Mouse (Mus musculus) frontal cortex, postnatal 10 days (tissue): Measurements from ENCODE around the gene Psd.

ENCODE experiments used
- DNase-seq, 2 experiments: peaks; one replicate each; pipeline ENCODE4 v3.0.0; 2022; ENCODE audit warnings: low spot score in 2 of 2, mixed read lengths in 1 of 2

Gene Psd

DNA sequence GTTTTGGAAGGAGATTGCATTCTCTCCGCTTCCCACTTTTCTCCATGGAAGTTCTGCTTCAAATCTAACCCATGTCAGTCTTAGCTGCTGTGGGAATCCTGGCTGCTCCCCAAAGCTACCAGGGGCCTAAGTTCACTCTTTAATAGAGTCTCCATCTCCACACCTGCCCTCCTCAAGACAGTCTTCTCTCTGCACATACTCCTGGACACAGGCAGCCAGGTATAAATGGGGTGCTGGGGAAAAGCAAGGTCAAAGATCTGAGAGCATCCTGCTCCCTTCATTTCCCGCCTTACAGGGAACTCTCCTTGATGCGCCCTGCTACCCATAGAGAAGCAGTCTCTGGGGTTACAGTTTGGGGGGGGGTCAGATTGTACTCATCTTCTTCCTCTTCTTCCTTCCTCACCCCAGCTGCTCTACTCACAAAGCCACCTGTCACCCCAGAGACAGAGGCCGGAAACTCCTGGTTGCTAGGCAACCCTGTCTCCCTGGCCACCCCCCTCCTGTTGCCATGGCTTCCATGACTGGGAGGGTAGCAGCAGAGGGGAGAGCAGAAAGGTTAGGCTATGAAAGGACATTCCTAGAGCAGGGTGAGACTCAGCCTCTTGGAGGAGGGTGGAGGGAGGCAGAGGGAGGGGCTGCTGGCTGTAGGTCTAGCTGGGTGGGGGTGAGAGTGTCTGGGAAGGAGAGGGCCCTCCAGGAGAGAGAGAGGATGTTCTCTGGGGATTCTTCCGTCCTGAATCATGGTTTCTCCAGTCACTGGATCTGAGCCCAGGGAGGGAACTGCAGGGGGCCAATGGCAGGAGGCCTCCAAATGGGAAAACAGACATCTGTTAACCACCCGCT is 5.6 kb downstream of the Psd start:
- DNase-seq = peak; percentile 62 to 71

DNA sequence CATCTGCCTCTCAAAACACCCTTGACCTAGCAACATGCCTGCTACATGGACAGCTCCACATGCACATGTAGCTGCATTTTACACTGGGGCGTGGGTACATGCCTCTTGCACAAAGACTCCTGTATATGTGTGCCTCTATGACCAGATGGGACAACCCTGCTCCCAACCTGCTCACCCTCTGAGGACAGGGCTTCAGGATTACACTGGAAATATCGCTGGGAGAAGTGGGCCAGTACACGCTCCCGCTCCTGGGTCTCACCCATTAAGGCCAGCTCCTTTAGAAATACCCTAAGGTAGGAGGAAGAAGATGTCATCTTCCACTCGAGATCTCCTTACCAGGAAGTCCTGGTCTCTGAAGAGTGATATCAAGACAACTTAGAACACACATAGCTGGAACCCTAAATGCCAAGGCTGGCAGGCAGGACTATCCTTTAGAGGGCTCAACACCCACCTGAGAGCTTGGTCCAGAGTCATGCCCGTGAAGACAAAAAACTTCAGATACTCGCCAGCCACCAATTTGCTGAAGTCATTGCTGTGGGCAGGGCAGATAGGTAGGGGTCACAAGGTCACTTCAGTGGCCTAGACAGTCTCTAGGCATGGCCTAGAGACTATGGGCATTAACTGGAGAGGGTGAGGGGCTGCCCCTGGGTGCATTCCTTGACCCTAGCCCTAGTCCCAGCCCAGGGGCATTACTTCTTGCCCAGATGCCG is 6.7 kb downstream of the Psd start:
- DNase-seq = peak in 1 of 2 experiments; percentile 11

GRCm38 (mm10) chr19:46318586-46319378 is 8.2 kb downstream of the Psd start:
- DNase-seq = peak; percentile 83 to 90

- DNase-seq = peak; percentile 57
Observed at GRCm38 (mm10) chr19:46318031-46318471, 8.9 kb downstream of the Psd start.

GRCm38 (mm10) chr19:46317546-46317885 is 9.4 kb downstream of the Psd start:
- DNase-seq = peak in 1 of 2 experiments; percentile 34

DNA sequence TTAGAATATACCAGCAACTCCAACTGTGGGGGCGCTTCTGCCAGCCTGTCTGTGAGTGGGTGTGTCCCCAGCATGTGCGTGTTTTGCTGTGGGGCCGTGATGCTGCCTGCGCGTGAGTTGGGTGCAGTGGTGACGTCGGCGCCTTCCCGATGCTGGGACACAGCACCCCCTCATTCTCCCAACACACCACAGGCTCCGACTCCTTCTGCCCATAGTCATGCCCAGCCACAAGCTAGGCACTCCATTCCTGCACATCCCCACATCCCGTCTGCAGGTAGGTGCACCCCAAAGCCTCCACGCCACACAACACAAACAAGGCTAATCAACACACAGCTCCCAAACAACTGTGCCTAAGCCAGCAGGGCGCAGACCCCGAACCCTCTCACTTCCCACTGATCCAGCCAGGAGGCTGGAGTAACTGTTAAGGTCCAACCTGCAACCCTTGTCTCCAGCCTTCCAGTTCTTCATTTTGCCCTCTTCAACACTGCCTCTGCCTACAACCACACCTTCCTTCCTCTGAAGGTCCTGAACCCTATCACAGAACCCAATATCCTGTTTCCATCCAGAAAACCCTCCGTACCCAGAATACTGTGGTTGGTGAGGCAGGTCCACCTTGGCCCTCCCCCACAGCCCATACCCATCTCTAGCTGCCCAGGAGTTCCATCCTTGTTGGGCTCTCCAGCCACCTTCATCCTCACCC is 10.0 kb downstream of the Psd start:
- peak; percentile 70 to 75 for DNase-seq

- peak in 1 of 2 experiments; percentile 11 for DNase-seq
Observed at GRCm38 (mm10) chr19:46315752-46316610, 11.0 kb downstream of the Psd start.

GRCm38 (mm10) chr19:46314872-46315742 is 11.8 kb downstream of the Psd start:
- DNase-seq = peak in 1 of 2 experiments; percentile 5

DNA sequence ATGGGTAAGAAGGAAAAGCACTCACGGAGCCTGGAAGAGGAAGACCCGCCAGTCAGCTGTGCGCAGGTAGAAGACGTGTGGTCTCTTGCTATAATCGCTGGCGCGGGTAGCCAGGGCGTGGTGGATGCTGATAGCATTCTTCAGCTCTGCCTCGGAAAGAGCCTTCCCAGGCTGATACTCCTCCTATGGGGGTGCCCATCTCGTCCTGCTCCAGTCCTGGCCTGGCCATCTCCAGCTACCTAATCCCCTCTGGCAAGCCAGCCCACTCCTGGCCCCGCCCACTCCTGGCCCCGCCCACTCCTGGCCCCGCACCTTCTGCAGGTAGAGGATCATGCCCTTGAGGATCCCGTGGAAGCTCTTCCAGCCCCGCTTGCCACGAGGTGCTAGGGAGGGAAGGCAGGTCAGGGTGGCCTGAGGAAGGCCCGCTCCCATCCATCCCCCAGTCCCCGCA is 12.8 kb downstream of the Psd start:
- DNase-seq = peak; percentile 23 to 27

DNA sequence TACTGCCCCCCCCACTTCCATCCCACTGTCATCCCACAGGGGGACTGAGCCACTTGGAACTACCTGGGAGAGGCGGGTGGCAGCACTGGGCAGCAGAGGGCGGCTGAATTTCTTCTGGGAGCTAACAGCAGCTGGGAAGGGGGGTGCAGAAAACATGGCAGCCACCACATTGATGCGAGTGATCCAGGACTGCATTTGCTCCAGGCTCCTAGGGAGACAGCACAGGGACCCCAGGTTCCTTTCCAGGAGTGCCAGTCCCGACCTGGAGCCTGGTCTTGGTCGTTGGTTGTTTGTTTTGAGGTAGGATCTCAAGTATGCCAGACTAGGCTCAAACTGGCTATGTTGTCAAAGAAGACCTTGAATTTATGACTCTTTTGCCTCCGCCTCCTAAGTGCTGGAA is 13.4 kb downstream of the Psd start:
- DNase-seq = no peak

DNA sequence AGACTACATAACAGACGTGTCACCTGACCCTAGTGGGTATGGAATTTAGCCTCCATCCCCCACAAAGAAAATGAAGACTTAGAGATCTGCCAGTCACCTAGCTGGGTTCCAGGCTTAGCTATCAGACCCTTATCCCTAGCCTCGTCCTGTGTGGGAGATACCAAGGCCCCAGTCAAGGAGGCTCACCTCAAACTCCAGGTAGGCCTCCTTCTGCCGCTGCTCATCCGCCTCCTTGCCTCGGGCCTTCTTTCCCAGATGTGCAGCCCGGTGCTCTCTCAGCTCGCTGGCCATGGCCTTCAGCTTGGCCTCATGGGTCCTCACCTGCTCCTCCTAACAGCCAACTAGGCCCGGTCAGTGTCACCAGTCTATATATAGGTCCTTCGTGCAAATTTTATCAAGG is 13.8 kb downstream of the Psd start:
- DNase-seq = no peak

GRCm38 (mm10) chr19:46312566-46312965 is 14.4 kb downstream of the Psd start:
- DNase-seq = peak; percentile 10 to 19

GRCm38 (mm10) chr19:46311341-46311740 is 15.6 kb downstream of the Psd start:
- no peak for DNase-seq

DNA sequence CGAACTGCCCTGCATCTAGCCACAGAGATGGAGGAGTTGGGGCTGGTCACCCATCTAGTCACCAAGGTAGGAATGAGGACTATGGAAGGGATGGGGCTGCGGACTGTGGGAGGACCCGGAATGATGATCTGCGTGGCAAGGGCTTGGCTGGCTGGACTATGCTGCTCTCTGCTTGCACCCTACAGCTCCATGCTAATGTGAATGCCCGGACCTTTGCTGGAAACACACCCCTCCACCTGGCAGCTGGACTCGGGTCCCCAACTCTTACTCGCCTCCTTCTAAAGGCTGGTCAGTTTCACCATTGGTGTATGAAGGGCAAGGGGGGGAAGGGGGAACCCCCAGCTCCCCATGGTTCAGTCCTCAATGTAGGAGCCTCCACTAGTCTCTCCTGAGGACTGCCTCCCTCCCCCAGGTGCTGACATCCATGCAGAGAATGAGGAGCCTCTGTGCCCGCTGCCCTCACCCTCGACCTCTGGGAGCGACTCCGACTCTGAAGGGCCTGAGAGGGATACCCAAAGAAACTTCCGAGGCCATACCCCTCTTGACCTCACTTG is 16.6 kb downstream of the Psd start:
- DNase-seq = peak; percentile 12 to 26

DNA sequence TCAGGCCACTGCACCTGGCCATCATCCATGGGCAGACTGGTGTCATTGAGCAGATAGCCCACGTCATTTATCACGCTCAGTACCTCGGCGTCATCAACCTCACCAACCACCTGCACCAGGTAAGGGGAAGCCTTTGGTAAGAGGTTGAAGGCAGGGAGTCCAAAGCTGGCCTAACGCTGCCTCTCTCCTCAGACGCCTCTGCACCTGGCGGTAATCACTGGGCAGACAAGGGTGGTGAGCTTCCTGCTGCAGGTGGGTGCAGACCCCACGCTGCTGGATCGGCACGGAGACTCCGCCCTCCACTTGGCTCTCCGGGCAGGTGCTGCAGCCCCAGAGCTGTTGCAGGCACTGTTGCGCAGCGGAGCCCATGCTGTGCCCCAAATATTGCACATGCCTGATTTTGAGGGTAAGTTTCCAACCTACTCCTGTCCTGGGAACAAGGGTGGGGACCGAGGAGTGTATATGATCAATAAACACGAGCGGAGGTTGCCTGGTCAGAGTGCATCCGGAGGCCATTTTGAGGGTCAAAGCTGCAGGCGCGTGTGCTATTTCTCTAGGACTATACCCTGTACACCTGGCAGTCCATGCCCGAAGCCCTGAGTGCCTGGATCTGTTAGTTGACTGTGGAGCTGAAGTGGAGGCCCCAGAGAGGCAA is 17.2 kb downstream of the Psd start:
- DNase-seq = peak; percentile 13 to 19

DNA sequence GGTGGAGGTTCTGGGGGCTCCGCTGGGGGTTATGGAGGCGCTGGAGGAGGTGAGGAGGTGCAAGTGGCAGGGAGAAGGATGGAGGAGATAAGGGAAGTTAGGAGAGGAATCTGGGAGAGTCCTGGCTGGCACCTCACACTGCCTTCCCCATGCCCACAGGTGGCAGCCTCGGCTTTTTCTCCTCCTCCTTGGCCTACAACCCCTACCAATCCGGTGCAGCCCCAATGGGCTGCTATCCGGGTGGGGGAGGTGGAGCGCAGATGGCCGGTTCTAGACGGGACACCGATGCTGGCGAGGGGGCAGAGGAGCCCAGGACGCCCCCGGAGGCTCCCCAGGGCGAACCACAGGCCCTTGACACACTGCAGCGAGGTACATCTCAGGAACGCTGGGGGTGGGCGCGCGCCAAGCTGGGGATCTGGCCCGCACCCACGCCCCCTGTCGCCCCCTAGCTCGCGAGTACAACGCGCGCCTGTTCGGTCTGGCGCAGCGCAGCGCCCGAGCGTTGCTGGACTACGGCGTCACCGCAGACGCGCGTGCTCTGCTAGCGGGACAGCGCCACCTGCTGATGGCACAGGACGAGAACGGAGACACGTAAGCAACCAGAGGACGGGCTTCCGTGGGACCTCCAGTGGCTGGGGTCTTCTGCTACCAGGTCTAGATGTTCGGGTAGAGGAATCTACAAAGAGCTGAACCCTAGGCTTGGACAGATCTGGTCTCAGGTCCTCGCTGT is 18.1 kb downstream of the Psd start:
- peak; percentile 60 to 84 for DNase-seq

- DNase-seq = peak; percentile 11 to 17
Observed at GRCm38 (mm10) chr19:46308303-46308702, 18.7 kb downstream of the Psd start.

DNA sequence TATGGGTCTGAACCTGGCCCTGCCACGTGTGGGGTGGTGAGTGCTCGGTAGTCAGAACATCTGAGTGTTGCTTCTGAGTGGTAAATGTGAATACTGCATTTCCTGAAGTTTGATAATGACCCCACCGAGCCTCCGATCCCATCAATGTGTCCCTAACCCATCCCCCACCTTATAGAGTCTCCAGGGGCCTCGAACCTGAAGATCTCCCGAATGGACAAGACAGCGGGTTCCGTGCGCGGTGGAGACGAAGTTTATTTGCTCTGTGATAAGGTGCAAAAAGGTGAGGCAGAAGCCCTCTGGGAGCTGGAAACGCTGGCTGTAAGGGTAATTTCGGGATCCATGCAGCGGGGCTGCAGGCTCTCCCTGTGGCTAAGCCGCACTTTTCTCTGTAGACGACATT is 19.2 kb downstream of the Psd start:
- DNase-seq = no peak
